Mouse (Mus musculus) MEL (cell line): ENCODE results near the gene Zdhhc6.
A peak's percentile ranks its signal among the peaks of the same experiment; 100 is the strongest.

Experiments used
- CTCF ChIP-seq, 3 experiments: IDR thresholded peaks in 2 of 3; conservative IDR thresholded peaks in 1 of 3; 2 replicates each; pipeline ENCODE4 v1.5.1; 2011 to 2012; ENCODE audit warnings: low read length in 3 of 3, low read depth in 2 of 3, mild to moderate bottlenecking in 2 of 3, improper control_type of control experiment in 1 of 3, inconsistent platforms in 1 of 3, mixed read lengths in 1 of 3, moderate library complexity in 1 of 3; ENCODE audit not compliant: control insufficient read depth in 1 of 3, insufficient read depth in 1 of 3, poor library complexity in 1 of 3, severe bottlenecking in 1 of 3
- ELF1 ChIP-seq: IDR thresholded peaks from 2 replicates; pipeline ENCODE4 v1.6.1; 2014; ENCODE audit warnings: low read depth, mild to moderate bottlenecking, inconsistent platforms, low read length, improper control_type of control experiment, moderate library complexity
- EP300 ChIP-seq, 2 experiments: IDR thresholded peaks; 2 replicates each; pipeline ENCODE4 v1.6.1; 2011; ENCODE audit warnings: improper control_type of control experiment in 2 of 2, low read length in 2 of 2, low read depth in 1 of 2, mild to moderate bottlenecking in 1 of 2
- HCFC1 ChIP-seq: IDR thresholded peaks from 2 replicates; pipeline ENCODE4 v1.6.1; 2012; ENCODE audit warnings: low read depth, mild to moderate bottlenecking, inconsistent platforms, low read length, improper control_type of control experiment, moderate library complexity
- KAT2A ChIP-seq: conservative IDR thresholded peaks from 2 replicates; pipeline ENCODE4 v1.6.1; 2012; ENCODE audit warnings: low read depth, low read length, improper control_type of control experiment, inconsistent platforms
- NRF1 ChIP-seq: IDR thresholded peaks from 2 replicates; pipeline ENCODE4 v1.6.1; 2014; ENCODE audit warnings: low read depth, mild to moderate bottlenecking, inconsistent platforms, low read length, improper control_type of control experiment, moderate library complexity; ENCODE audit not compliant: poor library complexity, insufficient read depth, severe bottlenecking
- TBP ChIP-seq: IDR thresholded peaks from 2 replicates; pipeline ENCODE4 v1.8.0; 2011; ENCODE audit warnings: low read depth, low read length, improper control_type of control experiment
- USF1 ChIP-seq: IDR thresholded peaks from 2 replicates; pipeline ENCODE4 v1.6.1; 2014; ENCODE audit warnings: low read depth, mild to moderate bottlenecking, inconsistent platforms, low read length, improper control_type of control experiment, moderate library complexity
- ZNF384 ChIP-seq: IDR thresholded peaks from 2 replicates; pipeline ENCODE4 v1.6.1; 2012; ENCODE audit warnings: low read depth, mild to moderate bottlenecking, inconsistent platforms, low read length, improper control_type of control experiment

DNA sequence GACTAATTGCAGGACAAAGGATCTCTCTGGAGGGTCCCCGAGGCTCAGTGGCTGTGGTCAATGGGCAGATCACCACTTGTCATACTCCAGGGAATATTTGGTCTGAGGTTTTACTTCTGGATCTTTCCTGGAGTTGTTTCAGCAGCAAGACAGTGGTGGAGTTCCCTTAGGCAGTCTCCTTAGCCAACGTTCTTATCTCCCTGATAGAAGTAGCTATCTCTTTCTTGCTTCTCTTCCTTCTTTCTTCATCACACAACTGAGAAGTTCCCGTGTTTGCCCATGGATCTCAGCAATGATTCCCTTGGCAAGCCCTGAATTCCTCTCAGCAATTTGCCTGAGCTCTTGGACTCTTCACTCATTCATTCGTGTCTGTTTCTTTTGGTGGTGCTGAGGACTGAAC is 39.7 kb downstream of the Zdhhc6 start:
- TF ChIP-seq ELF1 (no peak), EP300 (IDR thresholded peaks at IDR 0.05; ENCODE audit: low read depth in 1 of 2, low read length in 2 of 2) (peak; percentile 74 to 75; a peak in 3 of 4 replicates), HCFC1 (no peak), TBP (no peak), CTCF (IDR thresholded peaks at IDR 0.05 in 2 of 3, conservative IDR thresholded peaks at IDR 0.05 in 1 of 3; ENCODE audit: control insufficient read depth in 1 of 3, insufficient read depth in 1 of 3, low read depth in 2 of 3, low read length in 3 of 3, poor library complexity in 1 of 3, severe bottlenecking in 1 of 3) (no peak), NRF1 (no peak), USF1 (no peak), ZNF384 (no peak), KAT2A (no peak; the same call in 1 of the 2 replicates)
